Mouse (Mus musculus) erythroblast, embryonic 14.5 days (primary cell): ENCODE data around the gene Gm10382. TPM values are rescaled to one million over a fixed set of nuclear protein-coding genes. Genes with fewer than 3 reads are reported as not detected.

ENCODE experiments used
- H3K27me3 ChIP-seq: 2 replicates; pipeline ENCODE4 v1.6.1; 2012; ENCODE audit warnings: inconsistent platforms; ENCODE audit not compliant: control insufficient read depth
- H3K36me3 ChIP-seq: 2 replicates; pipeline ENCODE4 v1.6.1; 2012; ENCODE audit warnings: mild to moderate bottlenecking, inconsistent platforms; ENCODE audit not compliant: control insufficient read depth
- H3K4me1 ChIP-seq: 2 replicates; pipeline ENCODE4 v1.6.1; 2012; ENCODE audit warnings: inconsistent platforms; ENCODE audit not compliant: control insufficient read depth
- H3K4me3 ChIP-seq: replicated peaks from 2 replicates; pipeline ENCODE3; 2012; ENCODE audit warnings: moderate library complexity, mild to moderate bottlenecking, inconsistent platforms
- H3K9me3 ChIP-seq: 2 replicates; pipeline ENCODE4 v1.6.1; 2012; ENCODE audit warnings: low read length, inconsistent platforms, mixed read lengths; ENCODE audit not compliant: control insufficient read depth
- GATA1 ChIP-seq: IDR thresholded peaks from 2 replicates; pipeline ENCODE4 v1.6.1; 2012; ENCODE audit warnings: low read length, inconsistent platforms, mixed read lengths
- TAL1 ChIP-seq: IDR thresholded peaks from 3 replicates; pipeline ENCODE4 v1.6.1; 2012; ENCODE audit warnings: low read length, inconsistent platforms, mixed read lengths
- polyA plus RNA-seq: library from polyadenylated mRNA; stranded (reverse); fragments of >175 nt; gene quantifications from 2 replicates; pipeline ENCODE4 v1.2.3, GENCODE M21; 2012

The Gm10382 gene
- polyA plus RNA-seq, 1 experiment = 0.06 TPM

DNA sequence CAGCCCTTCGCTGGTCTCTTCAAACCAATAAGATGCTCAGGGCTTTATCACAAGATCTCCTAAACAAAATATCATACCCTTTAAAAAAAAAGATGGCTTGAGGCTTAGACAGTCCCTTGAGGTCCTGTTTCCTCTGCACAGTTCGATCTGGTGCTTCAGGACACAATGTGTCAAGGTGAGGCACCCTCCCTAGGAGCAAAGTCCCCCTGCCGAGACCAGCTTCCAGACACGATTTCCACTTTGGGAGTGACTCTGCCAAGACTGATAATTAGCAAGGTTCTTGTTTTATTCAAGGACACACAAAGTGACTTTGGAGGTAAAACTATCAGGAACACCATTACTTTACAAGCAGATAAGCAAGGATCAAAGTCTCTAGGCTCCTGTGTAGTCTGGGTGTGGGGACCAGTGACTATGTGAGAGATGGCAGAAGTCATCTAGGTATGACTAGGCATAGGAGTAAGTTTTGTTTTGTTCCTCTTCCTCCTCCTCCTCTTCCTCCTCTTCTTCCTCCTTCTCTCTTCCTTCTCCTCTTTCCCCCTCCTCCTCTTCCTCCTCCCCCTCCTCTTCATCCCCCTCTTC lies 24.2 kb upstream of the Gm10382 start:
- Histone ChIP-seq H3K4me3 (no peak overlapping the region), H3K4me1 (peaks cover 3% of the 10 kb centered on the region; the same call in 1 of the 2 replicates), H3K9me3 (no peaks in the 10 kb centered on the region), H3K27me3 (no peaks in the 10 kb centered on the region; the same call in 1 of the 2 replicates), H3K36me3 (no peaks in the 10 kb centered on the region)
- no peak for TF ChIP-seq TAL1
- no peak for TF ChIP-seq GATA1

DNA sequence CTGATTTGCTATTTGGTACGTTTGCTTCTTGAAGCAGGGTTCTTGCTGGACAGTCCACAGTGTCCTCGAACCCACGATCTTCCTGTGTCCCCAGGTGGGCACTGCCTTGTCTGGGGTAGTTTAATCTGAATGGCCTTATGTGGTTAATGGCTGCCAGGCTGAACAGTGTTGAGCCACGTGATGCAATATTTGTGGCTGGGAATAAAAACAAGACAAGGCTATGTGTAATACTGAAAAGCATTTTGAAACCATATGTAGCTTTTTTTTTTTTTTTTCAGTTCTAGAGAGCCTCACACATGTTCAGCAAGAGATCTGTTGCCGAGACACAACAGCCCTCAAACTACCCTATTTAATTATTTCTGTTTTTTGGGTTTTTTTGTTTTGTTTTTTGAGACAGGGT lies 21.0 kb upstream of the Gm10382 start:
- H3K27me3 ChIP-seq = no peaks in the 10 kb centered on the region; the same call in 1 of the 2 replicates
- no peak overlapping the region for H3K4me3 ChIP-seq
- no peaks in the 10 kb centered on the region for H3K4me1 ChIP-seq
- H3K36me3 ChIP-seq = no peaks in the 10 kb centered on the region
- TF ChIP-seq TAL1 (no peak), GATA1 (no peak)
- peaks cover 4% of the 10 kb centered on the region; the same call in 1 of the 2 replicates for H3K9me3 ChIP-seq

DNA sequence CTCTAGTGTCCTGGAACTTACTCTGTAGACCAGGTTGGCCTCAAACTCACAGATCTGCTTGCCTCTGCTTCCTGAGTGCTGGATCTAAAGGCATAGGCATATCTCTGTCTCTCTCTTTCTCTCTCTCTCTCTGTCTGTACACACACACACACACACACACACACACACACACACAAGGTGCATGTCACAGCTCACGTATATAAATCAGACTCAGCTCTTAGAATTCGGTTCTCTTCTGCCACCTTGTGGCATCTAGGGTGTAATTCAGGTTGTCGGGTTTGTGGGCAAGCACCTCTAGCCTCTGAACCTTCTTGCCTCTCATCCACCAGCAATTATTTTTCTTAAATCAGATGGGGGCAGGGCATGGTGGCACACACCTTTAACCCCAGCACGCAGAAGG lies 20.6 kb upstream of the Gm10382 start:
- Histone ChIP-seq H3K27me3 (no peaks in the 10 kb centered on the region; the same call in 1 of the 2 replicates), H3K9me3 (peaks cover 5% of the 10 kb centered on the region), H3K36me3 (no peaks in the 10 kb centered on the region), H3K4me3 (no peak overlapping the region), H3K4me1 (no peaks in the 10 kb centered on the region)
- TF ChIP-seq TAL1 (no peak), GATA1 (no peak)

DNA sequence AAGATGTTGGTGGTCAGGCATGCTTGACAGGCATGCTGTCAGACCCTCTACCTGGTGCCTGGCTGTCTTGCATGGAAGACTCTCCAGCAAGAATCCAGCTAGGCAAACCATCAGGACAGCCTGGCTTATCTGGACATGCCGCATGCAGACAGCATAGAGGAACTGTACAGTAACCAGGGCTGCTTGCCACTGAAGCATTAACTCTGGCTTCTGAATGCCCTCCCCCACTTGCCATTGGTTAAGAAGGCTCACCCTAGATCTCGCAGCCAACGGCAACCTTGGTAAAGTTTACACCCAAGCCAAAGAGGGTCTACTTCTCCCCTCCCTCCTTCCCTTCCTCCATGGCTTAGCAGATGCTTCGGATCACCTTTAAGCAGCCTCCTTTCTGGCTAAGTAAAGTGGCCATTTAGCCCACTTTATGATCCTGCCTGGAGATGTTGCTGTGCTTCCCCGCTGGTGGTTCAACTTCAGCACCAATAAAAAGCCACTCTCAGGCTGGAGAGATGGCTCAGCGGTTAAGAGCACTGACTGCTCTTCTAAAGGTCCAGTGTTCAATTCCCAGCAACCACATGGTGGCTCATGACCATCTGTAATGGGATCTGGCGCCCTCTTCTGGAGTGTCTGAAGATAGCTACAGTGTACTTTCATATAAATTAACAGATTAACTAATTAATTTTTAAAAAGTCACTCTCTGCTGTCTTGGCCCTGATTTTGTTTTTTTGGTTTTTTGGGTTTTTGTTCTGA lies 18.0 kb upstream of the Gm10382 start:
- TF ChIP-seq TAL1 (no peak), GATA1 (no peak)
- H3K27me3 ChIP-seq = no peaks in the 10 kb centered on the region
- H3K9me3 ChIP-seq = peaks cover 9% of the 10 kb centered on the region
- H3K4me1 ChIP-seq = no peaks in the 10 kb centered on the region
- H3K36me3 ChIP-seq = no peaks in the 10 kb centered on the region
- no peak overlapping the region for H3K4me3 ChIP-seq

DNA sequence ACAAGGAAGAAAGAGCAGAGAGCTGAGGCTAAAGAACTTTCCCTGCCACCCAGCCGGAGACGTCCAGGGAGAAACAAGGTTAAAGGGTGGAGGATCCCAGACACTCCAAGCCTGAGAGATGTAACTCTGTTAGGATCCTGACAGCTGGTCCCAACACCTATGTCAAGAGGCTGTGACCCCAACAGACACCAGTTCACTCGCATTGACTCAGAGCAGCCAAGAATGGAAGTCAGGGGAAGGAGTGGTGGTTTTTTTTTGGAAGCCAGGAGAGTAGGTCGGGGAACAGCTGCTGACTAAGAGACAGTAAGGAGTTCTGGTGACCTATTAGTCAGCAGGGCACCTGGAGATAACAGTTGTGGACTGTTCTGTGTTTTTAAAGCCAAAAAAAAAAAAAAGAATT lies 17.1 kb upstream of the Gm10382 start:
- H3K4me1 ChIP-seq = no peaks in the 10 kb centered on the region
- H3K9me3 ChIP-seq = peaks cover 9% of the 10 kb centered on the region
- TF ChIP-seq GATA1 (no peak), TAL1 (no peak)
- H3K4me3 ChIP-seq = no peak overlapping the region
- H3K36me3 ChIP-seq = no peaks in the 10 kb centered on the region
- no peaks in the 10 kb centered on the region for H3K27me3 ChIP-seq

DNA sequence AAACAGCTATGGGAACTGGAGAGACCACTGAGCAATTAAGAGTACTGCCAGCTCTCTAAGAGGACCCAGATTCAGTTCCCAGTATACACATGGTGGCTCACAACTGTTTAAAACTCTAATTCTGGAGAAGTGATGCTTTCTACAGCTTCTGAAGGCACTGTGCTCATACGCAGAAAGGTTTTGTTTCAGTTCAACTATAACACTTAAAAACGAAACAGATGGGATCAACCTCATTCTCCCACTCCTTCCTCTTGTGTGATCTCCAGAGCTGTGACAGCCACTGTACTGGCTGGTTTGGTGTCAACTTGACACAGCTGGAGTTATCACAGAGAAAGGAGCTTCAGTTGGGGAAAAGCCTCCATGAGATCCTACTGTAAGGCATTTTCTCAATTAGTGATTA lies 13.3 kb upstream of the Gm10382 start:
- TF ChIP-seq GATA1 (no peak), TAL1 (no peak)
- no peaks in the 10 kb centered on the region for H3K36me3 ChIP-seq
- no peak overlapping the region for H3K4me3 ChIP-seq
- H3K4me1 ChIP-seq = no peaks in the 10 kb centered on the region
- no peaks in the 10 kb centered on the region for H3K27me3 ChIP-seq
- H3K9me3 ChIP-seq = peaks cover 9% of the 10 kb centered on the region

DNA sequence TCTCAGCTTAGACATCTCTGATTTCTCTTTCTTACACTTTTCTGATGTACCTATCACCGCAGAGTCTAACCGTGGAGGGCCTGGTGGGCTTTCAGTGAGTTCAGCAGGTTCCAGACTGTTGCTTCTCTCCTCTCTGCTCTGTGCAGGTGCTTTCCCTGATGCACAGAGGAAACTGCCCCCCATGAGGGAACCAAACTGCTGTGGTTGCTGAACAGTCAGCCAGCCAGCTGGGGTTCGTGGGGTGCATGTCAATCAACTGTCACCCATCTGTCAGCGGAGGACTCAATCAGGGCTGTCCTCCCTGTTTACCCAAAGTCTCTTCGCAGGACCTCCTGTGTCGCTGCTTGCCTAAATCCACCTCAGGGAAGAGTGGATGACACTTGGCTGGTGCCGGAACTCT lies 11.9 kb upstream of the Gm10382 start:
- TF ChIP-seq TAL1 (no peak), GATA1 (no peak)
- H3K27me3 ChIP-seq = no peaks in the 10 kb centered on the region
- H3K4me3 ChIP-seq = no peak overlapping the region
- H3K36me3 ChIP-seq = no peaks in the 10 kb centered on the region; the same call in 1 of the 2 replicates
- H3K9me3 ChIP-seq = peaks cover 7% of the 10 kb centered on the region; the same call in 1 of the 2 replicates
- no peaks in the 10 kb centered on the region for H3K4me1 ChIP-seq

DNA sequence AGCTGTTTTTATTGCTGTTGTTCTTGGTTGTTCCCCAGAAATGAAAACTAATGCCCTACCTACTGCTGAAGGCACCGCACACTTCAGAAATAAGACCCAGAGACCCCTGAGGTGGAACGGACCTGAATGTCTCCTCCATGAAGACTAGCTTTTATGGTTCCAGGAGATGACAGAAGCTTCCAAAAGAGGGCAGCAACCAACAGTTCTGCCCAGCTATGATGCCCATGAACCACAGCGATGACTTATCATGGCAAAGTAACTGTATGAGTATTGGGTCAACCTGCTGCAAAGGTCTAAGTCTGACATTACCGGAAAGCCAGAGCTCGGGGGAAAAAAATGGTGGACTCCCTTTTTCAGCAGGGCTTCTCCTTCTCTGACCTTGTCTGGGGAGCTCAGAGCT lies 10.2 kb upstream of the Gm10382 start:
- no peaks in the 10 kb centered on the region for H3K27me3 ChIP-seq
- no peak overlapping the region for H3K4me3 ChIP-seq
- peaks cover under 1% of the 10 kb centered on the region; the same call in 1 of the 2 replicates for H3K9me3 ChIP-seq
- H3K36me3 ChIP-seq = peaks cover 12% of the 10 kb centered on the region
- no peak for TF ChIP-seq GATA1
- no peak for TF ChIP-seq TAL1
- no peaks in the 10 kb centered on the region; the same call in 1 of the 2 replicates for H3K4me1 ChIP-seq

DNA sequence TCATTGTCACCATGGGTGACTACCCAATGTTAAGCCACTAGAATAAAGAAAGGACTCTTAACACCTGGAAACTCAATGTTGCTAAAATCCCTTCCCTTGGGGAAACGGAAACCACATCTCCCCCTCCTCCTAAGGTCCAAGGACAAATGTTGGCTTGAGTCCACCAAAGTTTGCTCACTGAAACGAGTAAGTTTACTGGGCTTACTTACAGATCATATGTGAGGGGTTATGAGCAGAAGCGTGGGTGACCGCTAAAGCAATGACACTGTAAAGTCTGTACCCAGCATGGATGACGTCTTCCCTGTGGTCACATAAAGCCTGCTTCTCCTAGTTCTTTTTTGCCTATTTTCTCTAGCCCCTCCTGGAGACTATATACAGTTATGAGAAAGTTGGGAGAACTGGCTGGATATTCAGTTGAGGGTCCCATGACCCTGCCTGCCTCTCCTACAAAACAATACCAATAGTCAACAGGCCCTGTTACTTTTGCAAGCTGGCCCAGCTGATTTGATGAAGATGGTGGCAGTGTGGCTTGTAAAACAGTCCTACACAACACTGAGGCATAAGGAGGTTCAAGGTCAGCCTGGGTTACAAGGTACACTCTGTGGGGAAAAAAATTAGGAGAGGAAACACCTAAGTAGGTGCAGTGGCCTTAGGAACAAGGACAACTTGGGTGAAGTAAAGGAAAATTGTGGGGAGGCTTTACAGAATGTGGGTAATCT lies 7.0 kb upstream of the Gm10382 start:
- peaks cover 7% of the 10 kb centered on the region for H3K4me1 ChIP-seq
- no peaks in the 10 kb centered on the region for H3K9me3 ChIP-seq
- TF ChIP-seq TAL1 = no peak
- no peak for TF ChIP-seq GATA1
- H3K36me3 ChIP-seq = peaks cover 35% of the 10 kb centered on the region
- no peak overlapping the region for H3K4me3 ChIP-seq
- no peaks in the 10 kb centered on the region for H3K27me3 ChIP-seq
